Mouse (Mus musculus) limb, embryonic 12.5 days (tissue): ENCODE results near the gene Fkbp8. TPM values are rescaled to one million over a fixed set of nuclear protein-coding genes. Genes with fewer than 3 reads are reported as not detected.

Experiments used
- ATAC-seq: fragments of 200-750 bp; cut with Nextera tagmentation; 2 replicates; pipeline ENCODE4 v1.8.0; 2017; ENCODE audit warnings: low read depth, moderate TSS enrichment; ENCODE audit not compliant: insufficient number of reproducible peaks, insufficient read depth, low FRiP score, low TSS enrichment
- H3K27ac ChIP-seq: fragments of 300-500 bp; sonication (generic); 2 replicates; pipeline ENCODE4 v1.5.1; 2016; ENCODE audit warnings: mild to moderate bottlenecking, moderate library complexity
- H3K27me3 ChIP-seq: fragments of 300-500 bp; sonication (generic); 2 replicates; pipeline ENCODE4 v1.6.1; 2016; ENCODE audit warnings: mild to moderate bottlenecking, moderate library complexity
- H3K36me3 ChIP-seq: fragments of 300-500 bp; sonication (generic); 2 replicates; pipeline ENCODE4 v1.6.1; 2016; ENCODE audit warnings: mild to moderate bottlenecking, moderate library complexity
- H3K4me1 ChIP-seq: fragments of 300-500 bp; sonication (generic); replicated peaks from 2 replicates; pipeline ENCODE4 v1.6.1; 2016
- H3K4me2 ChIP-seq: fragments of 300-500 bp; sonication (generic); 2 replicates; pipeline ENCODE4 v1.6.1; 2016; ENCODE audit warnings: mild to moderate bottlenecking, moderate library complexity
- H3K4me3 ChIP-seq: fragments of 300-500 bp; sonication (generic); replicated peaks from 2 replicates; pipeline ENCODE4 v1.5.1; 2016; ENCODE audit warnings: mild to moderate bottlenecking
- H3K9ac ChIP-seq: fragments of 300-500 bp; sonication (generic); replicated peaks from 2 replicates; pipeline ENCODE4 v1.6.1; 2016; ENCODE audit warnings: mild to moderate bottlenecking, moderate library complexity
- H3K9me3 ChIP-seq: fragments of 300-500 bp; sonication (generic); 2 replicates; pipeline ENCODE4 v1.6.1; 2016; ENCODE audit warnings: mild to moderate bottlenecking, moderate library complexity
- WGBS: fragments of 180-500 bp; shearing (Covaris S2); methylation state at CpG from one replicate; pipeline ENCODE4 v1.1.7; 2016; 5-methylcytosine and 5-hydroxymethylcytosine counted together
- polyA plus RNA-seq: library from polyadenylated mRNA; unstranded; fragments of >200 nt; fragmentation: Nextera tagmentation; extraction: Ambion mirVana; gene quantifications from 2 replicates; pipeline ENCODE4 v1.2.1, GENCODE M21; 2016

Gene Fkbp8
- polyA plus RNA-seq, result 280 and 286 TPM in 2 replicates

DNA sequence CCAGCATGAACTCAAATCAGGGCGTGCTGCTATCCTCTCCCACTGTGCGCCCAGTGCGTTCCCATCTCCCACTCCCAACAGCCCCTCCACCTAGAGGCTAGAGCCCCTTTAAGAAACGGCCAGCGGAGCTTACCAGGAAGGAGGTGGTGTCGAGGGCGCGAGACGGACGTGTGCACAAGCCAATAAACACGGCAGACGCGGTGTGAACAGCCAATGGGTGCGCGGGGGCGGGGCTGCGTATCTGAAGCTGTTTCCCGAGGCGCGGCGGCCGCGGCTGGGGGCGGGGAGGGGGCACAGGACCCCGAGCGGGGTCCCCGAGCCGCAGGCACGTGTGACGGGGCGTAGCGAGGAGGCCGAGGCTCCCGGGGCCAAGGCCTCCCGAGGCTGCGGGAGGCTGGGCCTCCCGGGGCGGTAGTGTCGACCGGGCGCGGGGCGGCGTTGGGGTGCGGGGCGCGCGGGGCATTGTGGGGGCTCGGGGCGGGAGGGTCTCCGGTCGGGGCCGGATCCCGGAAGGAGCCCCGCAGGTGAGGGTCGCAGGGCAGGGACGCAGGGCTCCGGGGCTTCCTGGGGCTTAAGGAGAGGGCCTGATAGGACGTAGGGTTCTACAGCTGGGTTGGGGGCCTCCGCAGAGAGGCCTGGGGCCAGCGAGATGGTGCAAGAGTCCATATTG, at the start of gene Fkbp8, which contains the start of gene Kxd1:
Fkbp8 (plus strand) TSS at position 213 of the 670 bp plus-strand sequence.
Kxd1 (minus strand) TSS at position 445 of the 670 bp plus-strand sequence.
- H3K36me3 ChIP-seq, result peaks cover 33% of the 10 kb centered on the region
- peak; percentile 88 for ATAC-seq
- WGBS, result under 1% methylated on average over 51 of the region's 61 CpGs
- peak within 1 kb of the TSS; percentile 78 for H3K4me3 ChIP-seq
- H3K4me2 ChIP-seq, result peak within 1 kb of the TSS; percentile 79
- H3K9ac ChIP-seq, result peak within 1 kb of the TSS; percentile 97
- no peaks in the 10 kb centered on the region for H3K27me3 ChIP-seq
- peaks cover 20% of the 10 kb centered on the region for H3K4me1 ChIP-seq
- peak within 1 kb of the TSS; percentile 88 for H3K27ac ChIP-seq
- H3K9me3 ChIP-seq, result no peaks in the 10 kb centered on the region

DNA sequence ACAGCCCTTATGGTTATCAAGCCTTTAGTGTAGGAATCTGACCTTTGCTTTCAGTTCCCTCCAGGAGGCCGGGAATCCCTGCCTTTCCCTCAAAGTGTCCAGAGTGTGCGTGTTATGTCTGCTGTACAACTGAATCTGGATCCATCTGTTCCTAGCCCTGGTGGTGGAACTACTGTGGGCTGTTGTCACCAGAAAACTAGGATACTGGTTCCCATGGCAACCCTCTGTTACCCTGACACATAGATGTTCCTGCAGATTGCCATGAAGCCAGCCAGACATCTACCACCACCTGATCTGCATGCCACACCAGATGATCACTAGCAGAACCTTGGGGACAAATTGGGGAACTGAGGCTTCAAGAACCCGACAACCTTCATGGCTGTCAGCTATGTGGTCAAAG, 45.6 kb upstream of the Fkbp8 start:
- Histone ChIP-seq H3K4me2 (no peak overlapping the region), H3K27me3 (peaks cover 24% of the 10 kb centered on the region), H3K4me3 (no peak overlapping the region), H3K4me1 (peaks cover 11% of the 10 kb centered on the region), H3K9me3 (no peaks in the 10 kb centered on the region), H3K9ac (no peak overlapping the region), H3K36me3 (no peaks in the 10 kb centered on the region), H3K27ac (no peak overlapping the region)
- ATAC-seq, result no peak
- WGBS, result 78% methylated on average over 3 of the region's 3 CpGs

DNA sequence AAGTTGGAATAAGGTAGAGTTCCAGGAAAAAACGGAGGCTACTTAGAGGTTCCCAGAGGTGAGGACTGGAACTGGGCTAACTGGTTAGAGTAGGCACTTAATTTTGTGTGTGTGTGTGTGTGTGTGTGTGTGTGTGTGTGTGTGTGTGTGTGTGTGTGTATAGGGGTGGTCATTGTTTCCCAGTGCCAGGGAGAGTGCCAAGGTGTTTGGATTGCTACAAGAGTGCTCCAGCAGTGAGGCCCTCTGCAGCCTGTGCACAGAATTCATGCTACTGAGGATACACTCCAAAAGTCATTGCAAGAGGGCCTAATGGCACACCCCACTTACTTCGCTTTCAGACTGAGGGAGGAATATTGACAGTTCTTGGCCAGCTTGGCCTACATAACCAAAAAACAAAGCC, 44.6 kb upstream of the Fkbp8 start:
- no peak for ATAC-seq
- peaks cover 22% of the 10 kb centered on the region for H3K4me1 ChIP-seq
- H3K36me3 ChIP-seq, result no peaks in the 10 kb centered on the region
- H3K9ac ChIP-seq, result no peak overlapping the region
- no peaks in the 10 kb centered on the region for H3K9me3 ChIP-seq
- H3K4me3 ChIP-seq, result no peak overlapping the region
- H3K27ac ChIP-seq, result no peak overlapping the region
- WGBS, result 58% methylated on average over 2 of the region's 2 CpGs
- peaks cover 29% of the 10 kb centered on the region for H3K27me3 ChIP-seq
- H3K4me2 ChIP-seq, result no peak overlapping the region

DNA sequence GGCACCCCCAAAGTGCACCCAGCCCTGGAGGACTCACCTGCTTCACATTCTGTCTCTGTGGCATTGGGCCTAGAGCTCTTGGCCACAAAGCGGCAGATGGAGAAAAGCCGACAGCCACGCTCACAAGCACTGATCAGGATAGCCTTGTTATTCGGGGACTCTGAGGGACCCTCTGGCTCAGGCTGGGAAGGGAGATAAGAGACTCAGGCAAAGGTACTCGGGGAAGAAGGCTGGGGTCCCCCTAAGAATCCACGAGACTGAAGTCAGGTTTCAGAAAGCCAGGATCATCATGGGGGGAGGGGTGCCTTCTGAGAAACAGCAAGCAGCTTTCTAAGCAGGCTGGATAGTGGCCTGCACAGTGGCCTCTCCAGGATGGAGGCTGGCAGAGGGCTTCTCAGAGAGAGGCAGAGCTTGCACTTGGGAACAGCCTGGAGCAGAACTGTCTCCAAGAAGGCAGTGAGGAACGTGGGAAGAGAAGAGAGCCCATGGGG, 41.3 kb upstream of the Fkbp8 start:
- H3K36me3 ChIP-seq, result no peaks in the 10 kb centered on the region
- no peaks in the 10 kb centered on the region for H3K9me3 ChIP-seq
- peak overlapping the region; percentile 93 for H3K4me2 ChIP-seq
- no peak overlapping the region for H3K4me3 ChIP-seq
- no peak overlapping the region; the same call in 1 of the 2 replicates for H3K9ac ChIP-seq
- WGBS, result 55% methylated on average over 7 of the region's 7 CpGs
- H3K27ac ChIP-seq, result no peak overlapping the region
- ATAC-seq, result no peak
- H3K4me1 ChIP-seq, result peaks cover 55% of the 10 kb centered on the region
- H3K27me3 ChIP-seq, result peaks cover 62% of the 10 kb centered on the region

DNA sequence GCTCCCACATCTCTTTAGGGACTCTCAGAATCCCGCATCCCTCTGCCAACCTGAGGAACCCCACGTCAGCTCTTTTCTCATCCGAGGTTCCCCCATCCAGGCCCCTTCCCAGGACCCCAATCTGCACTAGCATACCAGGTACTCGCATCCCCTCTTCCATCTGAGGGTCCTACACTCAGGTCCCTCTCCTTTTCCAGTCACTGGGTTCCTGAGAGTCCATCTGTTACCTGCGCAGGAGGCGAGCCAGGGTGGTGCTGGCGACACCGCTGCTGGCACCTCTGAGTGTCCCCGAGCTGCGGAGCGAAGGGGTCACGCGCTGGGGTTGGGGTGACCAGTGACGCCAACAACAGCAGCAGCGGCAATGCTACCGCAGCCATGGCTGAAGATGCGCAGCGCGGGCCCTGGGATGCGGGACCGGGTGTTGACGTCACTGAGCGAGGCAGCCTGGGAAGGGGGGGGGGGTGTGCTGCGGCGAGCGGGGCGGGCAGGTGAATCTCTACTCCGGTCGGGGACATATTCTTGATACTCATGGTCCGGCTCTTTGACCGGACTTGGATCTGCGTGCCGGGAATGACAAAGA, 40.5 kb upstream of the Fkbp8 start, which contains the start of gene Tmem59l:
Tmem59l (minus strand) TSS at position 418 of the 580 bp plus-strand sequence.
- peak within 1 kb of the TSS; percentile 56; the same call in 1 of the 2 replicates for H3K27ac ChIP-seq
- ATAC-seq, result no peak
- WGBS, result 6% methylated on average over 33 of the region's 33 CpGs
- H3K36me3 ChIP-seq, result no peaks in the 10 kb centered on the region
- H3K27me3 ChIP-seq, result peaks cover 70% of the 10 kb centered on the region
- peaks cover 63% of the 10 kb centered on the region for H3K4me1 ChIP-seq
- peak within 1 kb of the TSS; percentile 50 for H3K9ac ChIP-seq
- H3K4me2 ChIP-seq, result peak within 1 kb of the TSS; percentile 93
- no peaks in the 10 kb centered on the region for H3K9me3 ChIP-seq
- H3K4me3 ChIP-seq, result peak within 1 kb of the TSS; percentile 37

DNA sequence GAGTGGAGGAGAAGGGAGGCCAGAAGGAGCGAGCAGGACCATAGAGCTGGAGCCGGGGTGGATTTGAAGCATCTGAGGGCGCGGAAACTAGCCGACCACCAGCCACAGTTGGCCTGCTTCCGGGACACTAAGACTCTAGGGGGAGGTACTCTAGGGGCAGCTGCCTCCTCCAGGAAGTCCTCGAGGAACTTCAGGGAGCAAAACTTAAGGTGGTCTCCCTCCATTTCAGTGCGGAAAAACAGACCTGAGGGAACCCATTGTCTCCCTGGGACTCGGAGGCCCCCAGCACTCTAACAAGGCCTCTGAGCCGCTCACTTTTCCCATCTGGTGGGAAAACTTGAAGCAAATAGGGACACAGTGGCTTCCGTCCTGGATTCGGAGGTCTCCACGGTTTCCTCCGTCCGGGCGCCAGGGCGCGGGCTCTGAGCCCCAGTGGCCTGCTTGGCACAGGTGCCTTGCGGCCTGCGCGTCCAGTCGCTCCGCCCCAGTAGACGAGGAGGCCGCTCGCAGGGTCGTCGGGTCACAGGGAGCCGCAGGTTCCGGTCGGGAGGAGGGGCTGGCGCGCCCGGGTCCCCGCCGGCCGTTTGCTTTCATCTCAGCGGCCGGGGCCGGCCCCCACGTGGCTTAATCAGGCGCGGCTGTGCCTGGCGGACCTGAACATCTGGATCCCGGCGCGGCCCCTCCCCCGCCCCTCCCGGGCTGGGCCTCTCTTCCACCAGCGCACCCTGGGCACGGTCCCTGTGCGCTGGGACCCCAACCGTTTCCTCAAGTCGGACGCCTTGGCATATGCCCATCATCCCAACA, 39.3 kb upstream of the Fkbp8 start:
- H3K9ac ChIP-seq, result peak overlapping the region; percentile 50; the same call in 1 of the 2 replicates

DNA sequence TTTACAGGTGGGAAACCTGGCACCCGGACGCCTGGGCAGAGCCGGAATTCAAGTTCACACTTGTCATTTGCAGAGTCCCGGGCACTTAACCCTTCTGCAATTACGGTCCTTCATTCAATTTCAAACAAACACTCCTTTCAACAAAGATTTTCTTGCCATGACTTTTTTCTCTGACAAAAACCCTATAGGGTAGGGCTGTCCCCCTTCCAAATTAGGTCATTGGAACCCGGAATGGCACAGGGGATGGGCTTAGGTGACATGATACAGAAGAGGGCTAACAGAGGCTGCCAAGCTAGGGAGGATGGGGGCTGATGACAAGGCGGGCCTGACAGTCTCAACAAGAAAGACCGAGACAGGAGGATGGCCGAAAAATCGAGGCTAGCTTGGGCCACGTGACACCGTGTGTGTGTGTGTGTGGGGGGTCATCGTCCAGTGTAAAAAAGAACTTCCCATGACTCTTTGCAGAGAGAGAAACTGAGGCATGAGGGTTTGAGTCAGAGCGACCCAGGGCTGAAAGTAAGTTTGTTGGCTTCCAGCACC, 38.5 kb upstream of the Fkbp8 start:
- no peak for ATAC-seq
- WGBS, result 1% methylated on average over 14 of the region's 14 CpGs
- H3K36me3 ChIP-seq, result no peaks in the 10 kb centered on the region
- peak overlapping the region; percentile 36 for H3K4me3 ChIP-seq
- peaks cover 81% of the 10 kb centered on the region for H3K4me1 ChIP-seq
- no peaks in the 10 kb centered on the region for H3K9me3 ChIP-seq
- H3K9ac ChIP-seq, result peak overlapping the region; percentile 42; the same call in 1 of the 2 replicates
- H3K27me3 ChIP-seq, result peaks cover 90% of the 10 kb centered on the region
- H3K27ac ChIP-seq, result peak overlapping the region; percentile 56; the same call in 1 of the 2 replicates
- peak overlapping the region; percentile 93 for H3K4me2 ChIP-seq

More for the DNA sequence above, 39.3 kb upstream of the Fkbp8 start:
- Histone ChIP-seq H3K4me3 (peak overlapping the region; percentile 36), H3K27ac (peak overlapping the region; percentile 56), H3K36me3 (no peaks in the 10 kb centered on the region), H3K27me3 (peaks cover 81% of the 10 kb centered on the region), H3K4me1 (peaks cover 73% of the 10 kb centered on the region), H3K9me3 (no peaks in the 10 kb centered on the region), H3K4me2 (peak overlapping the region; percentile 93)
- 3% methylated on average over 55 of the region's 55 CpGs for WGBS
- no peak for ATAC-seq

GRCm38 (mm10) chr8:70489576-70489975, 37.9 kb upstream of the Fkbp8 start:
- Histone ChIP-seq H3K4me1 (peaks cover 87% of the 10 kb centered on the region), H3K4me2 (peak overlapping the region; percentile 93), H3K9me3 (no peaks in the 10 kb centered on the region), H3K36me3 (no peaks in the 10 kb centered on the region), H3K4me3 (peak overlapping the region; percentile 33), H3K27ac (peak overlapping the region; percentile 70), H3K9ac (peak overlapping the region; percentile 42), H3K27me3 (peaks cover 95% of the 10 kb centered on the region)
- ATAC-seq, result no peak
- WGBS, result 2% methylated on average over 37 of the region's 41 CpGs

DNA sequence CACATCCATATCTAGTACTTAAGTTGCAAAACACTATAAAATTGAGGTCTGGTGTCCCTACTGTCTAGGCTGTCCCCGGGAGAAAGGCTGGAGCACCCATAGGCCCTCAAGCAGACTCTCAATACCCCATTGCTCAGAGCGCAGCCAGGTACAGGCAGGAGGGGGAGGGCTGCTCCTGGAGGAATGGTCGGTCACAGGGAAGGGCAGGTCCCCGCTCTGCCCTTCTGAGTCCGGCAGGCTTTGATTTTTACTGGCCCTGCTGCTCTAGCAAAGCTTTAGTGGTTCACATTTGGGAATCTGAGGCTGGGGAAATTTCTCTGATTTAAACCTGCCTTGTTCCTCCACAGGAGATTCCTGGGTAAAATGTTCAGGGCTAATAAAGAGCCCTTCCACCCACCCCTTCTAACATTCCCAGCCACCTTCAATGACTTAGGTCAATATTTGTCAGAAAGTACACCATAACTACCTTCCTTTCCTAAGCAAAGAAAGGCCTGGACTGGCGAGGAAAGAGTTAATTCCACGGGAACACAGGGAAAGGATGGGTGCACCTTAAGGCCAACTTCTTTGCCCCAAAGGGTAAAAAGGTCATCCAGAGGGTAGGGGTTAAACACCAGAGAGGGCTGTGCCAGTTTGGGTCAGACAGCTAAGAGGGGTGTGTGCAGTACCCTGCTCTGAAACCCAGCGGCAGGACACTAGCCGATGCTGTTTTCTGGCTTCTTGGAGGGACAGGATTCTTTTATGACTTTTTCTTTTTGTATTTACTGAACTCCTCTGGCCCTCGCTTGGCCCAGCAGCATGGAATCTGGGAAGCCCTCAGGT, 37.3 kb upstream of the Fkbp8 start:
- Histone ChIP-seq H3K27me3 (peaks cover 98% of the 10 kb centered on the region), H3K4me3 (0 out of 2 replicates have a peak overlapping the region, but pooled peaks have one; percentile 65), H3K9ac (no peak overlapping the region), H3K4me1 (peaks cover 94% of the 10 kb centered on the region), H3K36me3 (no peaks in the 10 kb centered on the region), H3K9me3 (no peaks in the 10 kb centered on the region), H3K27ac (peak overlapping the region; percentile 70), H3K4me2 (peak overlapping the region; percentile 93)
- 14% methylated on average over 10 of the region's 10 CpGs for WGBS
- ATAC-seq, result no peak

- H3K4me2 ChIP-seq, result peak overlapping the region; percentile 93
- H3K9ac ChIP-seq, result 0 out of 2 replicates have a peak overlapping the region, but pooled peaks have one; percentile 6
- peaks cover 98% of the 10 kb centered on the region for H3K4me1 ChIP-seq
Observed at GRCm38 (mm10) chr8:70490880-70491495, 36.5 kb upstream of the Fkbp8 start.

More at GRCm38 (mm10) chr8:70490880-70491495, 36.5 kb upstream of the Fkbp8 start:
- no peak for ATAC-seq
- Histone ChIP-seq H3K27ac (peak overlapping the region; percentile 70), H3K27me3 (peaks cover 98% of the 10 kb centered on the region), H3K9me3 (no peaks in the 10 kb centered on the region), H3K4me3 (peak overlapping the region; percentile 65), H3K36me3 (no peaks in the 10 kb centered on the region)
- 5% methylated on average over 20 of the region's 20 CpGs for WGBS
